Mouse (Mus musculus) frontal cortex, postnatal 36 days (tissue): ENCODE data around the gene Tmem121b.

Experiments used
- DNase-seq, 2 experiments: peaks; one replicate each; pipeline ENCODE4 v3.0.0; 2022; ENCODE audit warnings: low spot score in 2 of 2

The Tmem121b gene

DNA sequence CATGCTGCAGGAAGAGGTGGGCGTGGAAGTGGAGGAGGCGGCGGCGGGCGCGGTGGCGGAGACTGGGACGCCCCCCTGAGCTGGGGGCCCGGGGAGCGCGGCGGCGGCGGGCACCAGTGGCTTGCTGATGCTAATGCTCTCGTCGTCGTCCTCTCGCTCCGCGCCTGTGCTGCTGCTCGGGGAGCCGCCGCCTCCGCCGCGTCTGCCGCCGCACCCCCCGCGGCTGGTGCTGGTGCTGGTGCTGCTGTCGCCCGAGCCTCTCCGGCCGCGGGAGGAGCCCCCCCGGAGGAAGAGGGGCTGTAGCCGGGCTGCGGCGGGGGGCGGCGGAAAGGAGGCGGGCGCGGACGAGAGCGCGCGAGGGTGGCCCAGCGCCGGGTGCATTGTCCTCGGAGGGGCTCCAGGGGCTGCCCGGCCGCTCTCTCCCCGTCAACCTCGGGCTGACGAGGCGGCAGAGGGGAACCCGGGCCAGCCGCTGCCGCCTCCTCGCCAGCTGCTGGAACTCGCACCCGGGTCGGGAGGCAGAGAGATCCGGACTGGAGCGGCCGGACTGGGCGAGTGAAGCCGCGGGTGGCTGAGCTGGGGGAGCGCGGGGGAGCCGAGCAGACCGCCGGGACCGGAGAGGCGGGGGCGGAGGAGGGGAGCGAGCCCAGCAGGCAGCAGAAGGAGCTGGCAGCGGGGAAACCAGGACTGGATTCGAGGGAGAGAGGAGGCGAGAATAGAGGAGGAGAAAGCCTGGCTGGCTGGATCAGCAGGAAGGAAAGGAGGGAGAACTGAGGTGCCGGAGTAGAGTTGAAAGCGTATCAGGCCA is at the start of gene Tmem121b:
Tmem121b (minus strand) TSS at position 434 of the 808 bp plus-strand sequence.
- peak; percentile 91 to 93 for DNase-seq

- DNase-seq, result no peak
Observed at GRCm38 (mm10) chr6:120542061-120542460, 48.5 kb upstream of the Tmem121b start.

DNA sequence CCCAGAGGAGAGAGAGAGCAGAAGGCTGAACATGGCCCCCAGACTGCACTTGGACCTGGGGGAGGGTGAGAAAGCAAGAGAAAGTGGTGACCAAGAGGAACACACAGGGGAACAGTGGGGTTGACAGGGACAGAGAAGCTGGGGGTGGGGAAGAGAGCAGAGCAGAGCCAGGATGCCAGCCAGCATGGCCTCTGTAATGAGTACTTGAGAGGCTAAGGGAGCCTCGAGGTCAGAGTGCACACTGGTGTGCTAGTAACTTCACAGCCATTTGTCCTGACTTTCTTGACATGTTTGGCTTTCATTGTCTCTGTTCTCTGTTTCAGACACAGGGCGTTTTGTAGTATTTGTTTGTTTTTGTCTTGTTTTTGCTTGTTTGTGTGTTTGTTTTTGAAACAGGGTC is 47.8 kb upstream of the Tmem121b start:
- no peak for DNase-seq

- no peak for DNase-seq
Observed at GRCm38 (mm10) chr6:120539781-120540231, 46.2 kb upstream of the Tmem121b start.

- peak; percentile 58 to 64 for DNase-seq
Observed at GRCm38 (mm10) chr6:120539132-120539759, 45.6 kb upstream of the Tmem121b start.

DNA sequence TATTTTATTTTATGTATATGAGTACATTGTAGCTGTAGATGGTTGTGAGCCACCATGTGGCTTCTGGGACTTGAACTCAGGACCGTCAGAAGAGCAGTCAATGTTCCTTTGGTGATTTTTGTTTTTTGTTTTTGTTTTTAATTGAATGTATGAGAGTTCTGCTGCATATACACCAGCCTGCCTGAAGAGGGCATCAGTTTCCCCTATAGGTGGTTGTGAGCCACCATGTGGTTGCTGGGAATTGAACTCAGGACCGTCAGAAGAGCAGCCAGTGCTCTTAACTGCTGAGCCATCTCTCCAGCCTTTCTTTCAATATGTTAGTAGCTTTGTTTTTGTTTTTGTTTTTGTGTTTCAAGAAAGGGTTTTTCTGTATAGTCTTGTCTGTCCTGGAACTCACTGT is 42.7 kb upstream of the Tmem121b start:
- DNase-seq, result no peak

DNA sequence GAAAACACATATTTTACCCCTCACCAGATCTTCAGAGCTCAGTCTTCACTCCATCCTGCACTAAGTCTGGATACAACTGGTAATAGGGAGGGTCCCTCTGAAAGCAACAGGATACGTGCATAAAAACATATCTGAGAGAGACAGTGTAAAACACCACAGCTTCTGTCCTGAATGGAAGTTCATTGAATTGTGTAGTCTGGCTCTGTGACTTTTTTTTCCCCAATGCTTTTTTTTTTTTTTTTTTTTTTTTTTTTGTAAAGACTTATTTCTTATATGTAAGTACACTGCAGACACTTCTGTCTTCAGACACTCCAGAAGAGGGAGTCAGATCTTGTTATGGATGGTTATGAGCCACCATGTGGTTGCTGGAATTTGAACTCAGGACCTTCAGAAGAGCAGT is 39.0 kb upstream of the Tmem121b start:
- no peak for DNase-seq

DNA sequence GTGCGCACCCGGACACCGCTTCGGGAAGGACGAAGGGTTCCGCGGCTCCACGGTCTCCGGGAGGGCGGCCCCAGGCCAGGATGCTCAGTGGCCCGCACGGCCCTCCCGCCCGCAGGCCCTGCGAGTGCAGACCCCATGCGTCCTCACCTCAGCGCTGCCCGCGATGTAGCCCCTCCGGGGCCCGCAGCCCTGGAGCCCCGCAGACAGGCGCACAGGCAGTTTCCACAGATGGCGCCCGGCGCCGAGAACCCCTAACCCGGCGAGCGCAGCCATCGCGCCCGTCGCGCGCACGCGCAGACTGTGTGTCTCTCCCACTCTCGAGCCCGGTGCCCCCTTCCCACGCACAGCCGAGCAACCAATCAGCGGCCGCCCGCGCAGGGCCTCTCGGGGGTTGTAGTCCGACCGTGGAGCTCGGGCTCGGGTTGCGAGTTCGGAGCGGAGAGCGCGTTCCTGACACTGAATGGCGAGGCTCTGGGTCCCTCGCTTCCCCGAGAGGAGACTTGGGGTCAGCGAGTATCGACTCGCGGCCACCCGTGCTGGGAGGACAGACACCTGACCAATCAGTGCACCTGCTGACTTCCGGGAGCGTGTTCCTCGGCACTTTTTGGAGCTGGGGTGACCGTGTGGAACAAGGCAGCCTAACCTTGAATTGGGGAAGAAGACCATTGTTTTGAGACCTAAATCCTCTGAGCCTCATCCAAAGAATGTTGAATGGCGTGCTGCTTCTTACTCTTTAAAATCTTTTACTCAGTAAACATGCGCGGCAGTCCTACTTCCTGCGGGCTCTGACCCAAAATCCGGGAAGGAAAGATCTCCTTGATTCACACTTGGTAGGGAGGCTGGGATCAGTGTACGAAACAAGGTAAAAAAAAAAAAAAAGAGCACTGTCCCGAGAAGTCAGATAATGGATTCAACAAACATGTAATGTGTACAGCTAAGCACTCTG is 37.7 kb upstream of the Tmem121b start, which contains the start of gene Hdhd5:
Hdhd5 (minus strand) TSS at position 300 of the 946 bp plus-strand sequence.
- DNase-seq, result peak; percentile 93 to 94

DNA sequence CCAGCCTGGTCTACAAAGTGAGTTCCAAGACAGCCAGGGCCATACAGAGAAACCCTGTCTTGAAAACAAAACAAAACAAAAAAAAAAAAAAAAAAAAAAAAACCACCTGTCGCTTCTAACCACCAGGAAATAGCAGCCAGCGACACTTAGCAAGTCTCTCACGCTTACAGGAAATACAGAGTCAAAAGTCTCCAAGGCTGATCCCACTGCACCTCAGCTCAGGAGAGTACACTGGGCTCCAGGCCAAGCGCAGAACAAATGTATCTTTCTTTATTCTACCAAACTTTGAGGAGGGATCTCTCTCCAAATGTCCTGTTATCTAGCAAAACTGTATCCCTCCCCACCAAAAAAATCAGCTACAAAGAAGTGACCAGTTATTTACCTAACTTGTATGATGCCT is 35.5 kb upstream of the Tmem121b start:
- no peak for DNase-seq

DNA sequence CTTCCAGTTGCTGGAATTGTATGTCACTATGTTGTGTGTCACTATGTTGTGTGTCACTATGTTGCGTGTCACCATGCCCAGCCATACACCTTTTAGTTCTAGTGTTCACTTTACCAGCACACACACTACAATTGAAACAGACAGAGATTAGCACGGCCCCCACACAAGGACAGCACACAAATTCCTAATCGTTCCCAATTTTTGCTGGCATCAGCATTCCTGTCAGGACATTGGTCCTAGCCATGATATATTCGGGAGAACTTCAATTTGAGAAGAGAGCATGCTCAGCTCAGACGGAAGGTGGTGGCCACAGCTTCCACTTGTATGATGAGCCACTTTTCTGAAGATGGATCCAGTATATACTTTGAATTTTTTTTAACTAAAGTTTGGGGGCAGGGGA is 31.2 kb upstream of the Tmem121b start:
- no peak for DNase-seq

DNA sequence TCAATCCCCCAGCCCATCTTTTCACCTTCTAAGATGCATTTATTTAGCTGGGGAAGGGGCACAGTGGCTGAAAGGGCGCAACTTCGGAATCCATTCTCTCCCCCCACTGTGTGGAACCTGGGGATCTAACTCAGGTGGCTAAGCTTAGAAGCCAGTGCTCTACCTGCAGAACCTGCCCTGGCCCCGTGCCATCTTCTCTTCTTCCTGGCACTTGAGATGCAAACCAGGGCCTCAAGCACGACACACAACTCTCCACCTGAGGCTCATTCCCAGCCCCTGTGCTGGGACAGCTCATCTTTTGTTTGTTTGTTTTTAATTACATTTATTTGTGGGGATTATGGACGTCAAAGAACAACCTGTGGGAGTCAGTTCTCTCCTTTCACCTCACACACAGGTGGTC is 26.0 kb upstream of the Tmem121b start:
- no peak for DNase-seq

DNA sequence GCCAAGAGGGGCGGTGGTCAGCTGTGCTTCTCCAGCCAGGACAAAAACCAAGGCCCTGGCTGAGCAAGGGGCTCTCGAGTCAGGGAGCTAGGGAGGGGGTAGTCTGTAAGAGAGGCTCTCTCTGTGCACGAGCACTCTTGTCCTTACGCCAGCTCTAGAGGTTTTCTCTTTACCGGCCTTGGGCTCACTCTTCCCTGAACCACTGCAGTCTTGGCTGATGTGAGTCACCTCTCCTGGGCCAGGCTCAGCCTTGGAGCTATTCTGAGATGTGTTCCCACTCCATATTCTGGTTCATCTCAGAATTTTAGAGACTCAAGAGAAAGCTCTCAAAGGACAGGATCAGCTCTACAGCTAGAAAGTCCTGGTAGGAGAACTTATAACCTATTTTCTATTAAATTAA is 23.7 kb upstream of the Tmem121b start:
- peak in 1 of 2 experiments; percentile 44 for DNase-seq

GRCm38 (mm10) chr6:120516879-120517278 is 23.3 kb upstream of the Tmem121b start:
- DNase-seq, result no peak

GRCm38 (mm10) chr6:120516422-120516821 is 22.8 kb upstream of the Tmem121b start:
- no peak for DNase-seq

GRCm38 (mm10) chr6:120511212-120511611 is 17.6 kb upstream of the Tmem121b start:
- no peak for DNase-seq

- peak; percentile 78 to 83 for DNase-seq
Observed at GRCm38 (mm10) chr6:120510425-120510824, 16.8 kb upstream of the Tmem121b start.

DNA sequence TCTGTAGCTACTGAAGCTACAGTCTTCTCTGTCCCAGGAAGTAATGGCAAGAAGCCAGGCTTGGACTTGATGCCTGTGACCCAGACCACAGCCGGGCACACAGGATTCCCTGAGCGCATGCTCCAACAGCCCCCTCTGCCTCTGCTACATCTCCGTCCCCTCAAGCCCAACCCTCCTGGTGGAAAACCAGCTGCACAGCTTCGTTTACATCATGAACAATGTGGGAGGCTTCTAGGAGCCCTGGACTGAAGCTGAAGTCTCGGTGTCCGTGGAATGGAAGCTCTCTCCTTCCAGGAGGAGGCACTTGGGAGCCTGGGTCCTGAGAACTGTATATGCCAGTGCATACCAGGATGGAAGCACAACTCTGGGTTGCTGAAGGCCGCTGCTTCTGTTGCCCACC is 16.4 kb upstream of the Tmem121b start:
- DNase-seq, result no peak

DNA sequence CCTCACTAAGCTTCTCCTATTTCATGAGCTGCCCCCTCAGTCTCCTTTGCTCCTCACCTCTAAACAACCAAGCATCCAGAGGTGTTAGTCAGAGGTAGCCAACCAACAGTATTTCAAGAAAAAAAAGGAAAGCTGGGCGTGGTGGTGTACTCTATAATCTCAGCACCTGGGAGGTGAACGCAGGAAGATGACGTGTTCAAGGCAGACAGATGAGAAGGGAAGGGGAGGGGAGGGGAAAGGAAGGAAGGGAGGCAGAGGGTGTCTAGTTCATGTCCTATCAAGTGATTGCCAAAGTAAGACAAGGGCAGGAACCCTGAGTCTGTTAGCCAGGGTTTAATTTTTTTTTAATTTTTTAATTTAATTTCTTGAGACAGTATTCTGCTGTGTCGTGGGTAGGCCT is 15.0 kb upstream of the Tmem121b start:
- no peak for DNase-seq

DNA sequence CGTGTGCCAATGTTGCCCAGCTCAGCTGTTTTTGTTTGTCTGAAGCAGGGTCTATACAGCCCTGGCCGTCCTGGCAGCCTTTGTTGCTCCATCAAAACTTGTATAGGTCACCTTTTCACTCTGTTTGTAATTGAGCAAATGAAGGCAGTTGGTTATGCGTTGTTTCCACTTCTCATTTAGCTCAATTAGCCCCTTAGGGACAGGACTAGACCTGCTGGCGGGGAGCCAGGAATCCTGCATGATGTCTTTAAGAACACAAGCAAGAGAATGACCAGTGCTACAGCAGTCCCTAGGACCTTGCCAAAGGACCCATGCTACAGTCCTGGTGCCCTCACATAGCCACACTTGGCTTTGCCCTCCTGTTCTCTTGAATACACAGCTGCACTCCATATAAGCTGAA is 11.9 kb upstream of the Tmem121b start:
- DNase-seq, result no peak

GRCm38 (mm10) chr6:120504051-120504450 is 10.4 kb upstream of the Tmem121b start:
- peak; percentile 67 to 87 for DNase-seq

GRCm38 (mm10) chr6:120496544-120496943 is 2.9 kb upstream of the Tmem121b start:
- DNase-seq, result no peak
